Mouse (Mus musculus): ENCODE measurements around the gene Col9a1. TPM values are rescaled to one million over a fixed set of nuclear protein-coding genes. Genes with fewer than 3 reads are reported as not detected.

Gene Col9a1
- polyA plus RNA-seq, 1 experiment from 2014 or later: 1.8 TPM

- no peak overlapping the region for H3K4me3 ChIP-seq (ENCODE audit: low read length)
- ATAC-seq: peak; percentile 71
- no peaks in the 10 kb centered on the region for H3K27me3 ChIP-seq (replicated peaks; ENCODE audit: control insufficient read depth, insufficient read depth, low read length)
- H3K9ac ChIP-seq (ENCODE audit: low read depth, low read length): no peak overlapping the region
- H3K4me1 ChIP-seq (ENCODE audit: control insufficient read depth, insufficient read depth, low read depth, low read length): no peaks in the 10 kb centered on the region; the same call in 1 of the 2 replicates
- H3K36me3 ChIP-seq (ENCODE audit: control insufficient read depth, insufficient read depth, low read length): no peaks in the 10 kb centered on the region
- no peaks in the 10 kb centered on the region for H3K9me3 ChIP-seq (ENCODE audit: control insufficient read depth, low read length)
- no peak overlapping the region for H3K4me2 ChIP-seq (ENCODE audit: low read length)
- WGBS: 3% methylated on average over 4 of the region's 4 CpGs
- no peak overlapping the region for H3K27ac ChIP-seq (ENCODE audit: low read depth, low read length)
Measured at GRCm38 (mm10) chr1:24171205-24171866, 6.1 kb upstream of the Col9a1 start.

DNA sequence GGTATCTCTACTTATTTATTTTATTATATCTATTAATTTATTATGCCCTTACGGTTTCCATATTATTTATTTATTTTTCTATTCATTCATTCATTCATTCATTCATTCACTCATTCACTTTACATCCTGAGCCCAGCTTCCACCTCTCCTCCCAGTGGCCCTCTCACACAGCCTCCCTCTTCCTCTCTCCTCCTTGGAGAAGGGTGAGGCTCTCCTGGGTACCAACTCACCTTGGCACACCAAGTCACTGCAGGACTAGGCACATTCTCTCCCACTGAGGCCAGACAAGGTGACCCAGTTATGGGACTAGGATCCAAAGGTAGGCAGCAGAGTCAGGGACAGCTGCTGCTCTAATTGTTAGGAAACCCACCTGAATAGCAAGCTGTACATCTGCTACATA, 5.5 kb upstream of the Col9a1 start:
- H3K27me3 ChIP-seq (replicated peaks; ENCODE audit: control insufficient read depth, insufficient read depth, low read length): no peaks in the 10 kb centered on the region
- peak; percentile 67 for ATAC-seq
- H3K9me3 ChIP-seq (ENCODE audit: control insufficient read depth, low read length): no peaks in the 10 kb centered on the region
- H3K36me3 ChIP-seq (ENCODE audit: control insufficient read depth, insufficient read depth, low read length): no peaks in the 10 kb centered on the region
- no peak overlapping the region for H3K4me3 ChIP-seq (ENCODE audit: low read length)
- H3K4me2 ChIP-seq (ENCODE audit: low read length): no peak overlapping the region
- H3K4me1 ChIP-seq (ENCODE audit: control insufficient read depth, insufficient read depth, low read depth, low read length): no peaks in the 10 kb centered on the region; the same call in 1 of the 2 replicates
- H3K27ac ChIP-seq (ENCODE audit: low read depth, low read length): no peak overlapping the region
- 57% methylated on average over 1 of the region's 1 CpGs for WGBS
- H3K9ac ChIP-seq (ENCODE audit: low read depth, low read length): no peak overlapping the region

- Histone ChIP-seq H3K9ac (ENCODE audit: low read depth, low read length) (no peak overlapping the region), H3K27me3 (replicated peaks; ENCODE audit: control insufficient read depth, insufficient read depth, low read length) (no peaks in the 10 kb centered on the region), H3K4me2 (ENCODE audit: low read length) (no peak overlapping the region), H3K4me1 (ENCODE audit: control insufficient read depth, insufficient read depth, low read depth, low read length) (no peaks in the 10 kb centered on the region; the same call in 1 of the 2 replicates), H3K4me3 (ENCODE audit: low read length) (no peak overlapping the region), H3K9me3 (ENCODE audit: control insufficient read depth, low read length) (no peaks in the 10 kb centered on the region), H3K27ac (ENCODE audit: low read depth, low read length) (no peak overlapping the region), H3K36me3 (ENCODE audit: control insufficient read depth, insufficient read depth, low read length) (no peaks in the 10 kb centered on the region)
- no peak for ATAC-seq
- 41% methylated on average over 3 of the region's 3 CpGs for WGBS
Measured at GRCm38 (mm10) chr1:24172656-24173055, 4.8 kb upstream of the Col9a1 start.

- Histone ChIP-seq H3K9ac (ENCODE audit: low read depth, low read length) (no peak overlapping the region), H3K9me3 (ENCODE audit: control insufficient read depth, low read length) (no peaks in the 10 kb centered on the region), H3K4me2 (ENCODE audit: low read length) (no peak overlapping the region), H3K4me3 (ENCODE audit: low read length) (no peak overlapping the region), H3K36me3 (ENCODE audit: control insufficient read depth, insufficient read depth, low read length) (no peaks in the 10 kb centered on the region), H3K4me1 (ENCODE audit: control insufficient read depth, insufficient read depth, low read depth, low read length) (no peaks in the 10 kb centered on the region; the same call in 1 of the 2 replicates), H3K27ac (ENCODE audit: low read depth, low read length) (no peak overlapping the region), H3K27me3 (replicated peaks; ENCODE audit: control insufficient read depth, insufficient read depth, low read length) (no peaks in the 10 kb centered on the region)
- no peak for ATAC-seq
- 83% methylated on average over 3 of the region's 3 CpGs for WGBS
Measured at GRCm38 (mm10) chr1:24175761-24176160, 1.6 kb upstream of the Col9a1 start.

DNA sequence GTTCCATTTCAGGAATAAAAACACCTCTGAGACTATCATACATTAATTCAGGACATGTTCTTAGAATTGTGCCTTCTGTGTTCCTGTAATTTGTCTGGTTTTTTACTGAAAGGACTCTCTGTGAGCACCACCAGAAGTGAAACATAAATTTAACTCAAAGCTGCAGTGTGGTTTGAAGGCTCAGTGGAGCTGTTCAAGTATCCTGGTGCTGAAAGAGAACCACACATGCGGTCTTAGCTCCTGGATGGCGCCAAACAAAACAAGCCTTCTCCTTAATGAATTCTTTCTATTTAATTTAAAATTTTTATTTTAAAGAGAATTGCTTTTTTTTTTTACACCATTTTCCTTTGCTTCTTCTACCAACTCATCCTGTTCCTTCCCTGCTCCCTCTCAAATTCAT, 2.4 kb downstream of the Col9a1 start:
- Histone ChIP-seq H3K4me2 (ENCODE audit: low read length) (no peak overlapping the region), H3K4me3 (ENCODE audit: low read length) (no peak overlapping the region), H3K27ac (ENCODE audit: low read depth, low read length) (no peak overlapping the region), H3K4me1 (ENCODE audit: control insufficient read depth, insufficient read depth, low read depth, low read length) (no peaks in the 10 kb centered on the region), H3K36me3 (ENCODE audit: control insufficient read depth, insufficient read depth, low read length) (no peaks in the 10 kb centered on the region), H3K9me3 (ENCODE audit: control insufficient read depth, low read length) (no peaks in the 10 kb centered on the region), H3K9ac (ENCODE audit: low read depth, low read length) (no peak overlapping the region), H3K27me3 (replicated peaks; ENCODE audit: control insufficient read depth, insufficient read depth, low read length) (no peaks in the 10 kb centered on the region)
- ATAC-seq: no peak
- WGBS: 77% methylated on average over 2 of the region's 2 CpGs

- no peak for ATAC-seq
- Histone ChIP-seq H3K9me3 (ENCODE audit: control insufficient read depth, low read length) (no peaks in the 10 kb centered on the region), H3K27ac (ENCODE audit: low read depth, low read length) (no peak overlapping the region), H3K4me2 (ENCODE audit: low read length) (no peak overlapping the region), H3K27me3 (replicated peaks; ENCODE audit: control insufficient read depth, insufficient read depth, low read length) (no peaks in the 10 kb centered on the region), H3K4me1 (ENCODE audit: control insufficient read depth, insufficient read depth, low read depth, low read length) (no peaks in the 10 kb centered on the region), H3K9ac (ENCODE audit: low read depth, low read length) (no peak overlapping the region), H3K36me3 (ENCODE audit: control insufficient read depth, insufficient read depth, low read length) (no peaks in the 10 kb centered on the region), H3K4me3 (ENCODE audit: low read length) (no peak overlapping the region)
- 73% methylated on average over 11 of the region's 11 CpGs for WGBS
Measured at GRCm38 (mm10) chr1:24184981-24185380, 7.6 kb downstream of the Col9a1 start.

- no peak for ATAC-seq
- Histone ChIP-seq H3K9ac (ENCODE audit: low read depth, low read length) (no peak overlapping the region), H3K4me1 (ENCODE audit: control insufficient read depth, insufficient read depth, low read depth, low read length) (no peaks in the 10 kb centered on the region), H3K36me3 (ENCODE audit: control insufficient read depth, insufficient read depth, low read length) (no peaks in the 10 kb centered on the region), H3K4me3 (ENCODE audit: low read length) (no peak overlapping the region), H3K4me2 (ENCODE audit: low read length) (no peak overlapping the region), H3K27me3 (replicated peaks; ENCODE audit: control insufficient read depth, insufficient read depth, low read length) (no peaks in the 10 kb centered on the region), H3K27ac (ENCODE audit: low read depth, low read length) (no peak overlapping the region), H3K9me3 (ENCODE audit: control insufficient read depth, low read length) (no peaks in the 10 kb centered on the region)
- 80% methylated on average over 11 of the region's 11 CpGs for WGBS
Measured at GRCm38 (mm10) chr1:24186964-24187363, 9.6 kb downstream of the Col9a1 start.

DNA sequence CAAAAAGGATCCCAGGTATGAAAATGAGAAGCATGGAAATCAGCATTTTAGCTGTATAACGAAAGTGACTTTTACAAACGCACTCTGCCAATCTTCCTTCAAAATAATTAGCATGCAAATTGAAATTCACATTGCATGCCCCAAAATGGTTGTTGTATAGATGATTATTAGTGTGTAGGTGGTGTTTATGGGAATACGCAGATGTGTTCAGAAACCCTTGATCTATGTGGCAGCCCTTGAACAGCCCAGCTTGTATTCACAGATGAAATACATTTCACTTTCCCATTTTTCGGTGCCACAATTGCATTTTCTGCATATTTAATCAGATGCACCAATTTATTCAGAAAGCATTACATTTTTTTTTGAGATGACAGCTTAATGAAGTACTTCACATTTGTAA, 14.3 kb downstream of the Col9a1 start:
- no peak overlapping the region for H3K4me3 ChIP-seq (ENCODE audit: low read length)
- H3K9ac ChIP-seq (ENCODE audit: low read depth, low read length): no peak overlapping the region
- WGBS: 64% methylated on average over 4 of the region's 4 CpGs
- H3K4me1 ChIP-seq (ENCODE audit: control insufficient read depth, insufficient read depth, low read depth, low read length): no peaks in the 10 kb centered on the region
- no peaks in the 10 kb centered on the region for H3K27me3 ChIP-seq (replicated peaks; ENCODE audit: control insufficient read depth, insufficient read depth, low read length)
- no peaks in the 10 kb centered on the region for H3K36me3 ChIP-seq (ENCODE audit: control insufficient read depth, insufficient read depth, low read length)
- no peak for ATAC-seq
- no peak overlapping the region for H3K4me2 ChIP-seq (ENCODE audit: low read length)
- H3K27ac ChIP-seq (ENCODE audit: low read depth, low read length): no peak overlapping the region
- H3K9me3 ChIP-seq (ENCODE audit: control insufficient read depth, low read length): no peaks in the 10 kb centered on the region

DNA sequence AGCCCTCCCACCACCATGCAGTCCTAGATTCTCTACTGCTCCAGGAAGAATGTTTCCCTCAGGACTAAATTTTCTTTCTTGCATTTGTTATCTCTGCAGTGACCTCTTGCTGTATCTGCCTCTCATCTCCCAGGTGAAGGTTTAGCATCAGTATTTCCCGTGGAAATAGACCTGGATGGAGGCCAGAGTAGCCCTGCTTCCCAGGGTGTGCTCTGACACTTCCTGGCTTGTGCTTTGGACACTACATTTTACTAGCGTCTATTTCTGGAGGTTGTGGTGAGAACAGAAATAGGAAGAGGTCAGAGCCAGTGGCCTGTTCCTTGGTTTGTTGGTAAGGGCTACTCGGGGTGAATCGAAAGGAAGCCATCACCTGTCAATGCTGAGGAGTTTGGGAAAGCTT, 16.7 kb downstream of the Col9a1 start:
- 52% methylated on average over 4 of the region's 4 CpGs for WGBS
- Histone ChIP-seq H3K36me3 (ENCODE audit: control insufficient read depth, insufficient read depth, low read length) (no peaks in the 10 kb centered on the region), H3K4me1 (ENCODE audit: control insufficient read depth, insufficient read depth, low read depth, low read length) (no peaks in the 10 kb centered on the region), H3K4me2 (ENCODE audit: low read length) (no peak overlapping the region), H3K9me3 (ENCODE audit: control insufficient read depth, low read length) (no peaks in the 10 kb centered on the region), H3K9ac (ENCODE audit: low read depth, low read length) (no peak overlapping the region), H3K4me3 (ENCODE audit: low read length) (no peak overlapping the region), H3K27me3 (replicated peaks; ENCODE audit: control insufficient read depth, insufficient read depth, low read length) (no peaks in the 10 kb centered on the region), H3K27ac (ENCODE audit: low read depth, low read length) (no peak overlapping the region)
- ATAC-seq: no peak

Data from hindbrain, embryonic 16.5 days (tissue).